ENCODE assay signal across 9 mouse cellular contexts in the genomic region with DNA sequence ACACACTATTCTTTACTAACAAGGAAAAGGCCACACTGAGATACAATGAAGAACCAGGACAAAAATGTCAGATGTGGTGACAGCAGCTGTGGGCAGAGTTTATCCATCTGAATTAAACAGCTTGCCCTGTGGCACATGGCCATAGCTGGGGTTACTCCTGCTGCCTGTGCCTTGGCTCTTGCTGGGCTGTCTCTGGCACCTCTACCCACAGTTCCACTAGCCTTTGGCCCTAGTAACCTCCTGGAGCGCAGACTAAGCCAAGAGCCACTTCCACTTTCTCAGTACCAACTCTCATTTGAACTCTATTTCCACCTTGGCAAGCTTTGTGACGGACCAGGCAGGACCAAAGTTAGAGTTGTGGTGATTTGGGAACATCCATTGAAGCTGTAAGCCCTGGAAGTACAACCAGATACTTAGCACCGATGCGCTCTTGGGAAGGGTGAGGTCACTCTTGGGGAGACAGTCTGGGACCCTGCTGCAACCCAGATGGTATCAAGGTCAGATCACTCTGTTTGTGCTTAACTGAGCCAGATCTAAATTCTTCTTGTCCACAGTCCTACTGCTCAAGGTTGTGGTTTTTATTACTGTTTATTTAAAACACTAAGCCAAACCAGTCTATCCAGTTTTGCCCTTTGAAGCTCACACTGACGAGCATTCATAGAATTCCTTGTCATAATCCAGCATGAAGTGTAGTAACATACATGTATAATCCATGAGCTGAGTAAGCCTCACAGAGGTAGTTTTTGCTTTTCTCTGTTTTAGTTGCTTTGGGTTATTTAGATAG.
DNase-seq lines count a peak whose midpoint lies in the region; ATAC-seq and TF ChIP-seq lines count a peak whose summit lies in the region.
"Had no signal": no experiment of that assay in that cellular context is flagged by ENCODE, and none has a peak within 500 bp of the region (broad histone marks: within the 10 kb centered on the region; RNA-seq: fewer than 3 reads in every experiment).

No protein-coding gene starts in this region.

- H3K36me3 ChIP-seq in embryonic facial prominence, embryonic 13.5 days = no peaks in the 10 kb centered on the region
- no peaks in the 10 kb centered on the region for H3K36me3 ChIP-seq in kidney, embryonic 15.5 days
- no peaks in the 10 kb centered on the region for H3K36me3 ChIP-seq in stomach, postnatal 0 days (ENCODE audit: control insufficient read depth, insufficient read depth, low read length)
- no peaks in the 10 kb centered on the region for H3K36me3 ChIP-seq in midbrain, embryonic 16.5 days (ENCODE audit: control insufficient read depth, insufficient read depth, low read length)
- H3K36me3 ChIP-seq in hindbrain, embryonic 12.5 days = no peaks in the 10 kb centered on the region
- H3K36me3 ChIP-seq: heart, embryonic 15.5 days had no signal

- no peaks in the 10 kb centered on the region for H3K27me3 ChIP-seq in embryonic facial prominence, embryonic 13.5 days
- no peaks in the 10 kb centered on the region for H3K27me3 ChIP-seq in kidney, embryonic 15.5 days
- no peaks in the 10 kb centered on the region for H3K27me3 ChIP-seq in stomach, postnatal 0 days (ENCODE audit: control insufficient read depth, insufficient read depth, low read length)
- H3K27me3 ChIP-seq in midbrain, embryonic 16.5 days (ENCODE audit: control insufficient read depth, insufficient read depth, low read depth, low read length) = no peaks in the 10 kb centered on the region
- no peaks in the 10 kb centered on the region for H3K27me3 ChIP-seq in hindbrain, embryonic 12.5 days
- H3K27me3 ChIP-seq: heart, embryonic 15.5 days had no signal

- peak; percentile 19 to 20 for DNase-seq in lung, adult 18-20 months
- no peak for DNase-seq in lung, postnatal 14 days
- DNase-seq in stomach, postnatal 0 days (ENCODE audit: low spot score) = no peak
- no peak for DNase-seq in thymus, postnatal 25 days

- H3K4me2 ChIP-seq in embryonic facial prominence, embryonic 13.5 days = no peak overlapping the region
- H3K4me2 ChIP-seq in kidney, embryonic 15.5 days = no peak overlapping the region
- no peak overlapping the region for H3K4me2 ChIP-seq in stomach, postnatal 0 days (replicated peaks; ENCODE audit: low read depth)
- H3K4me2 ChIP-seq in midbrain, embryonic 16.5 days (ENCODE audit: low read length) = no peak overlapping the region
- no peak overlapping the region for H3K4me2 ChIP-seq in hindbrain, embryonic 12.5 days (replicated peaks)
- H3K4me2 ChIP-seq: heart, embryonic 15.5 days had no signal

- TF ChIP-seq EP300 in stomach, postnatal 0 days (optimal IDR thresholded peaks at IDR 0.05) = no peak

- TF ChIP-seq CTCF in stomach, postnatal 0 days (IDR thresholded peaks at IDR 0.05; ENCODE audit: low read depth) = no peak

- no peak overlapping the region; the same call in 1 of the 2 replicates for H3K27ac ChIP-seq in embryonic facial prominence, embryonic 13.5 days
- peak overlapping the region; percentile 54; the same call in 1 of the 2 replicates for H3K27ac ChIP-seq in kidney, embryonic 15.5 days
- H3K27ac ChIP-seq in stomach, postnatal 0 days (replicated peaks) = no peak overlapping the region
- H3K27ac ChIP-seq in midbrain, embryonic 16.5 days (ENCODE audit: low read length) = no peak overlapping the region
- no peak overlapping the region for H3K27ac ChIP-seq in hindbrain, embryonic 12.5 days
- H3K27ac ChIP-seq: heart, embryonic 15.5 days had no signal

- no peak overlapping the region for H3K9ac ChIP-seq in embryonic facial prominence, embryonic 13.5 days
- H3K9ac ChIP-seq in kidney, embryonic 15.5 days = no peak overlapping the region
- no peak overlapping the region for H3K9ac ChIP-seq in stomach, postnatal 0 days (ENCODE audit: low read length)
- no peak overlapping the region for H3K9ac ChIP-seq in midbrain, embryonic 16.5 days (ENCODE audit: low read depth, low read length)
- no peak overlapping the region for H3K9ac ChIP-seq in hindbrain, embryonic 12.5 days
- H3K9ac ChIP-seq: heart, embryonic 15.5 days had no signal

- no peak overlapping the region for H3K4me3 ChIP-seq in embryonic facial prominence, embryonic 13.5 days
- no peak overlapping the region for H3K4me3 ChIP-seq in kidney, embryonic 15.5 days (replicated peaks)
- H3K4me3 ChIP-seq in stomach, postnatal 0 days (ENCODE audit: low read depth, low read length) = no peak overlapping the region
- no peak overlapping the region for H3K4me3 ChIP-seq in midbrain, embryonic 16.5 days (ENCODE audit: low read depth, low read length)
- H3K4me3 ChIP-seq in hindbrain, embryonic 12.5 days = no peak overlapping the region
- H3K4me3 ChIP-seq: heart, embryonic 15.5 days had no signal

- no peaks in the 10 kb centered on the region for H3K9me3 ChIP-seq in embryonic facial prominence, embryonic 13.5 days
- H3K9me3 ChIP-seq in kidney, embryonic 15.5 days (replicated peaks) = no peaks in the 10 kb centered on the region
- no peaks in the 10 kb centered on the region for H3K9me3 ChIP-seq in stomach, postnatal 0 days (ENCODE audit: control insufficient read depth, low read length)
- no peaks in the 10 kb centered on the region for H3K9me3 ChIP-seq in midbrain, embryonic 16.5 days (replicated peaks; ENCODE audit: control insufficient read depth, low read length, poor library complexity, severe bottlenecking)
- no peaks in the 10 kb centered on the region for H3K9me3 ChIP-seq in hindbrain, embryonic 12.5 days (replicated peaks)
- H3K9me3 ChIP-seq: heart, embryonic 15.5 days had no signal

- WGBS in embryonic facial prominence, embryonic 13.5 days = 69% methylated on average over 5 of the region's 5 CpGs
- 79% methylated on average over 5 of the region's 5 CpGs for WGBS in kidney, embryonic 15.5 days
- WGBS in stomach, postnatal 0 days = 68% methylated on average over 5 of the region's 5 CpGs
- 93% methylated on average over 5 of the region's 5 CpGs for WGBS in midbrain, embryonic 16.5 days
- 95% methylated on average over 5 of the region's 5 CpGs for WGBS in hindbrain, embryonic 12.5 days

- H3K4me1 ChIP-seq in embryonic facial prominence, embryonic 13.5 days = no peaks in the 10 kb centered on the region
- no peaks in the 10 kb centered on the region for H3K4me1 ChIP-seq in kidney, embryonic 15.5 days
- H3K4me1 ChIP-seq in stomach, postnatal 0 days (replicated peaks; ENCODE audit: control insufficient read depth, insufficient read depth) = no peaks in the 10 kb centered on the region
- H3K4me1 ChIP-seq in midbrain, embryonic 16.5 days (ENCODE audit: control insufficient read depth, insufficient read depth, low read length) = no peaks in the 10 kb centered on the region
- H3K4me1 ChIP-seq in hindbrain, embryonic 12.5 days = no peaks in the 10 kb centered on the region
- H3K4me1 ChIP-seq: heart, embryonic 15.5 days had no signal

- ATAC-seq in embryonic facial prominence, embryonic 13.5 days (ENCODE audit: insufficient number of reproducible peaks, insufficient read depth, low FRiP score, low TSS enrichment, low read depth) = peak; percentile 59; the same call in 1 of the 2 replicates
- 0 out of 2 replicates have a peak, but pooled peaks have one; percentile 52 for ATAC-seq in kidney, embryonic 15.5 days (replicated peaks; ENCODE audit: low FRiP score)
- ATAC-seq in stomach, postnatal 0 days (ENCODE audit: low FRiP score, low TSS enrichment) = peak; percentile 61
- no peak for ATAC-seq in midbrain, embryonic 16.5 days
- no peak for ATAC-seq in hindbrain, embryonic 12.5 days (ENCODE audit: low FRiP score)

Comparison
In these comparisons a context has a peak if more than half of its experiments do, and no peak if none do; other contexts are left out.
1. DNase-seq: peak in lung, adult 18-20 months (2 of 2); none in lung, postnatal 14 days (single experiment), stomach, postnatal 0 days (single experiment) and thymus, postnatal 25 days (single experiment).
2. ATAC-seq: peak in embryonic facial prominence, embryonic 13.5 days (single experiment), kidney, embryonic 15.5 days (single experiment) and stomach, postnatal 0 days (single experiment); none in midbrain, embryonic 16.5 days (single experiment) and hindbrain, embryonic 12.5 days (single experiment).